Comparison of ENCODE assay signal across 14 mouse cellular contexts in the genomic region with DNA sequence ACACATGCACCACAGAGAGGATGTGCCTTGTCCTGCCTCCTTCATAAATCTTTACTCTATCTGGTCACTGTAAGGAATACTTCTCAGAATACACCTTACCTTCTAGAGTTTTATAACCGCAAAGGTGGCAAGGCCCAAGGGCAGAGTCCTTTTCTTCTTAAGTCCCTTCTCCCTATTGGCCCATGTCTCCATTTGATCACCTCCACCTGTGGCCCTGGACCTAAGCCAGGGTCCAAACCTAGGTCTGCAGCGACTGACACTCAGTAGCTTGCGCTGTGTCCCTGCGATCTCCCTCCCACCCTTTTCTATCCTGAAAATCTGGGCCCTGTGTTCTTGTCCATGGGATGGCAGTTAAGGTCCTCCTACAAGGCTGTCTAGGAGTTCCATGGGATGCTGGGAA.
"Had no signal": no experiment of that assay in that cellular context is flagged by ENCODE, and none has a peak within 500 bp of the region (broad histone marks: within the 10 kb centered on the region; RNA-seq: fewer than 3 reads in every experiment).

No protein-coding gene starts in this region.

- H3K36me3 ChIP-seq: limb, embryonic 12.5 days; limb, embryonic 15.5 days had no signal

- H3K4me3 ChIP-seq: limb, embryonic 12.5 days; limb, embryonic 15.5 days had no signal

- H3K27me3 ChIP-seq: limb, embryonic 12.5 days; limb, embryonic 15.5 days had no signal

- DNase-seq: kidney, adult 18-20 months; kidney, postnatal 14 days; left cerebral cortex, postnatal 4 days; liver, postnatal 0 days; lung, embryonic 14.5 days; midbrain, embryonic 14.5 days; right cerebral cortex, postnatal 4 days; thymus, adult 2 months; thymus, postnatal 25 days had no signal

- H3K4me1 ChIP-seq: limb, embryonic 12.5 days had no signal

- H3K27ac ChIP-seq: limb, embryonic 12.5 days; limb, embryonic 15.5 days; liver, embryonic 14.5 days had no signal

- H3K9ac ChIP-seq: limb, embryonic 12.5 days; limb, embryonic 15.5 days; liver, embryonic 14.5 days; liver, postnatal 0 days; lung, embryonic 14.5 days had no signal

- ATAC-seq: liver, postnatal 0 days had no signal

- H3K9me3 ChIP-seq: limb, embryonic 12.5 days; limb, embryonic 15.5 days had no signal

- H3K4me2 ChIP-seq: limb, embryonic 12.5 days; limb, embryonic 15.5 days; liver, embryonic 11.5 days; lung, embryonic 14.5 days; midbrain, embryonic 11.5 days had no signal
